Mouse (Mus musculus): Measurements from ENCODE around the gene Tent5c.

- no peak for TF ChIP-seq CTCF (IDR thresholded peaks at IDR 0.05; ENCODE audit: low read depth, low read length)
- TF ChIP-seq EP300 (IDR thresholded peaks at IDR 0.05; ENCODE audit: insufficient read depth, low read depth, low read length) = no peak
- TF ChIP-seq POLR2A (IDR thresholded peaks at IDR 0.05; ENCODE audit: insufficient read depth, low read length) = no peak
Observed at GRCm38 (mm10) chr3:100415671-100416070, 73.5 kb downstream of the Tent5c start.
